Mouse (Mus musculus) kidney, adult 2 months (tissue): ENCODE results near the gene Dnajc25. TPM values are rescaled to one million over a fixed set of nuclear protein-coding genes. Genes with fewer than 3 reads are reported as not detected.

ENCODE experiments used
- DNase-seq: peaks from one replicate; pipeline ENCODE4 v3.0.0; 2021
- H3K27ac ChIP-seq: fragments of 200-500 bp; 2 replicates; pipeline ENCODE4 v1.5.1; 2012; ENCODE audit warnings: low read depth, low read length, control low read depth, inconsistent platforms; ENCODE audit not compliant: insufficient read depth
- H3K27me3 ChIP-seq: fragments of 200-500 bp; replicated peaks from 2 replicates; pipeline ENCODE4 v1.6.1; 2012; ENCODE audit warnings: mild to moderate bottlenecking, moderate library complexity, low read length, inconsistent platforms; ENCODE audit not compliant: control insufficient read depth, insufficient read depth
- H3K36me3 ChIP-seq: fragments of 200-500 bp; 2 replicates; pipeline ENCODE4 v1.6.1; 2012; ENCODE audit warnings: mild to moderate bottlenecking, moderate library complexity, low read length, inconsistent platforms; ENCODE audit not compliant: control insufficient read depth, insufficient read depth
- H3K4me1 ChIP-seq: fragments of 200-500 bp; 2 replicates; pipeline ENCODE4 v1.6.1; 2011; ENCODE audit warnings: low read length; ENCODE audit not compliant: control insufficient read depth, insufficient read depth
- H3K4me3 ChIP-seq: fragments of 200-500 bp; 2 replicates; pipeline ENCODE4 v1.5.1; 2011; ENCODE audit warnings: mild to moderate bottlenecking, low read depth, low read length, control low read depth; ENCODE audit not compliant: insufficient read depth
- CTCF ChIP-seq: fragments of 200-500 bp; conservative IDR thresholded peaks from 2 replicates; pipeline ENCODE4 v1.5.1; 2011; ENCODE audit warnings: low read depth, mild to moderate bottlenecking, control low read depth, low read length, moderate library complexity, mixed read lengths; ENCODE audit not compliant: insufficient read depth, insufficient read length
- WGBS: fragments of 180-500 bp; shearing (Covaris S2); methylation state at CpG from one replicate; pipeline ENCODE4 v1.1.7; 2018; 5-methylcytosine and 5-hydroxymethylcytosine counted together
- polyA plus RNA-seq: library from polyadenylated mRNA; depleted of rRNA; stranded (reverse); fragments of >200 nt; gene quantifications from 2 replicates; pipeline ENCODE4 v1.2.3, GENCODE M21; 2012; rRNA removed

Dnajc25 gene
- polyA plus RNA-seq, 1 experiment: 2.7 TPM

DNA sequence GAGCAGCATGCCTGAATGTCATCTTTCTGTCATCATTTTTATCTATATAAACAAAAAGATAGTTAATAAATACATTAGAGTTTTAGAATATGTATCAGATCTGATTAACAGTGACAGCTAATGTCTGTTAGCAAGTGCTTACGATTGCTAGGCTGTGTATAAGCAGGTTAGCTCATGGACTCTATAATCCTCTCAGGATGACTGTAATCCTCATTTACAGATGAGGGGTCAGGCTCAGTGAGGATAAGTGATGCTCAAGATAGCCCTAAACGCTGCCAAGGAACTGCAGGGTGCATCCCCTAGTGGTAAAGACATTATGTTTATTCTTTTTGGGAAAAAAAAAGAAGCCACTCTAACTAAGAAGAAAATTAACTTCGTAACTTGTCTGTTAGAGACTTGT, 74.4 kb downstream of the Dnajc25 start:
- TF ChIP-seq CTCF: no peak
- no peak overlapping the region for H3K27ac ChIP-seq
- H3K4me1 ChIP-seq: no peaks in the 10 kb centered on the region
- H3K36me3 ChIP-seq: no peaks in the 10 kb centered on the region
- no peak for DNase-seq
- no peak overlapping the region for H3K4me3 ChIP-seq
- H3K27me3 ChIP-seq: no peaks in the 10 kb centered on the region
- 64% methylated on average over 3 of the region's 3 CpGs for WGBS

Other genes with a start within 250 kb of the Dnajc25 start
- gene Olfr267, start 207.3 kb upstream of the Dnajc25 start, polyA plus RNA-seq: not detected in 2 replicates
- 10.4 and 11.4 TPM in 2 replicates for gene Ecpas, start 82.3 kb upstream of the Dnajc25 start, polyA plus RNA-seq
- gene Zkscan16, start 51.4 kb upstream of the Dnajc25 start, polyA plus RNA-seq: 0.11 TPM in 1 of 2 replicates, not detected in the other
- gene Ptgr1, start 7.9 kb upstream of the Dnajc25 start, polyA plus RNA-seq: 2.8 and 3.5 TPM in 2 replicates
- gene Gm20503, start 8.1 kb downstream of the Dnajc25 start, polyA plus RNA-seq: not detected in 2 replicates
- gene Gng10, start 40.0 kb downstream of the Dnajc25 start, polyA plus RNA-seq: 6.4 and 7.1 TPM in 2 replicates
- not detected in 2 replicates for gene AI481877, start 143.9 kb downstream of the Dnajc25 start, polyA plus RNA-seq
- 7.4 and 11.6 TPM in 2 replicates for gene Ugcg, start 194.2 kb downstream of the Dnajc25 start, polyA plus RNA-seq